Mouse (Mus musculus) kidney, postnatal 25 days (tissue): ENCODE data around the gene Gm26558.
A peak's percentile ranks its signal among the peaks of the same experiment; 100 is the strongest.

ENCODE experiments used
- DNase-seq, 2 experiments: peaks; one replicate each; pipeline ENCODE4 v3.0.0; 2021; ENCODE audit warnings: mixed read lengths in 2 of 2

The Gm26558 gene

DNA sequence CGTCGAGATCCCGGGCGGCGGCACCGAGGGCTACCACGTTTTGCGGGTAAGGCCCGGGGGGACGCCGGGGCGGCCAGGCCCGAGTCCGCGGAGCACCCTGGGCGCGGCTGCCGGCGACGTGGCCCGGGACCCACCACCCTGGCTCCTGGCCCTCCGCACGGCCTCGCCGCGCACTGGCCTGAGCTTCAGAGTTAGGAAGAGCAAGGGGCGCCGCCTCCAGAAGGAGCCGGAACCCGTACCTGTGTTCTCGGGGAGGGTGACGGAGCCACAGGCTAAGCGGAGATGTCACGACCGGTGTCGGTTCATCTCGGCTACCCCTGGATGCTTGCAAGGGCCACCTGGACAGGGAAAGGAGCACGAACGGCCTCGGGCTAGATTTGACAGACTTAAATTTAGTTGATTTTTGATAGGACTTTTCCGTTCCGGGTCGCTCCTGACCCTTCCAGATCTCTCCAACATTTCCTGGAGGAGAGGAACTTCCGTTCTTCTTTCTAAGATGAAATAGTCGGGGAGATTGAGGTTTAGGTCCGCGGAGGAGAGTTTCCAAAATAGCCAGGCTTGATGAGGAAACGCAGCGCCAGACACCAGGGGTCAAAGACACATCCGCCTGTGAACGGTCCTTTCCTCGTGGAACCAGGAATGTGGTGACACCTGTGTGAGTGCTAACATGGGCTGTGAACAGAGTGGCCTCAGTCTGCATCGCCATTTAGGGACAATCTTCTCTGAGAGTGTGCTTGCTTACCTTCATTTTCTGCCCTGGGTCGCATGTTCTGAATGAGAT, at the start of gene Gm26558:
Gene Gm26558, minus strand, starts transcription at position 394 of the 781 bp plus-strand sequence.
- peak; percentile 20 to 56 for DNase-seq

GRCm38 (mm10) chr2:70710878-70711277, 49.0 kb upstream of the Gm26558 start:
- no peak for DNase-seq

DNA sequence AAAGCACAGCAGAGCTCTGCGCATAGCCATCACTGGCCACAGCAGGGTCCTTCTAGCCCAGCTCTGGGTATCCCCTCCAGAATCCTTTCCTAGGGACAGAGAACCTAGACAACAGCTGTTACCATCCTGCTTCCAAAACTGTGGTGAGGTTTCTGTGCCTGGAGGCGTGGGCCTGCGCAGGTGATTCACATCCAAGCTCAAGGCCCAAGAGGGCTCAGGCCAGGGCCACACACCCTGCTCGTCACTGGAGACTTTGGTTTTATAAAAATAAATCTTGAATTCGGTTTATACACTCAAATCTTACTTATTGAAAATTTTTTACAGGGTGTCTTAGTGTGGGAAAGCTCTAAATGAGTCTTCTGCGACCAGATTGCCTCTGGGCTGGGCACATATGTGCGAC, 48.3 kb upstream of the Gm26558 start:
- DNase-seq: no peak

DNA sequence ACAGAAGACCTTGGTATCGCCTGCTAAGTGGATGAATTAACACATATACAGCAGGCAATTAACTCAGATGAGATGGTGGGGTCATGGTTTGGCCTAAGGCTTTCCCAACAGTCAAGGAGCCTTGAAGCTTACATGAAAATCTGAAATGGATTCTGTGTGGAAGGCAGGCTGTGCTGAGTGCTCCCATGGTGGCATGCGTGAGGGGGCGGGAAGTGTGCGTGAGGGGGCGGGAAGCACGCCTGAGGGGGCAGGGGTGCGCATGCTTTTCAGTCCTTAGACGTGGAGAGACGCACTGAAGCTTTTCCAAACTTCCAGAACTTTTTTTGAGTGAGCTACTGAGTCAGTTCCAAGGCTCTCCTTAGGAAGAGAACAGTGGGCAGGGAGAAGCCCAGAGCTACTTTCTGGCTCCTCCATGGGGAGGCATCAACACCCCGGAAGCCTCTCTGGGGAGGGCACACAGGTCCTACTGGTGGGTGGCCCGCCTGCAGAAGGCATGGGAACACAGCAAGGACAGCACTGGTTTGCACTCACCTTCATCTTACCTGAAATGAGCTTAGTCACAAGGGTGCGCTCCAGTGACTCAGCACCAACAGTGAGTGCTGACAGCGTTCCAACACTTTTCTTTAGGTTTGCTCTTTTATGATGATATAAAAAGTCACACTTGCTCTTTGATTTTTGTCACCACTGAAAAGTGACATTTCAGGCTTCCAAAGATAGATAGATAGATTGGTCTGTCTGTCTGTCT, 47.2 kb upstream of the Gm26558 start:
- no peak for DNase-seq

DNA sequence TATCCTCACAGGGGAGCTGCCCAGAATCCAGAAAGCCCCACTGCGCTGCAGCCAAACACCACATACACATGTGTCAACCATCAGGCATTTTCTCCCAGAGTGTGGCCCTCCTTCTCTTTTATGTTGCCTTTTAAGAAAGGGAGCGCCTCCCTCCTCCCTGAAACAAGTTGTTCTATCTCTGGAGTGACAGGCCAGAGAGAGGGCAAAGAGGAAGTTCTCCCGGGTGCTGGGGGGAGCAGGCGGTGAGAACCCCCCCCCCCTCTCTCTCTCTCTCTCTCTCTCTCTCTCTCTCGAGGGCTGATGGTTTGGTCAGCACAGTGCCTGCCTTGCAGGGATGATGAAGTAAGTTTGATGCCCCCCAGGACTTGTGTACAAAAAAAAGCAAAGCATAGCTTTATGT, 40.5 kb upstream of the Gm26558 start:
- no peak for DNase-seq

DNA sequence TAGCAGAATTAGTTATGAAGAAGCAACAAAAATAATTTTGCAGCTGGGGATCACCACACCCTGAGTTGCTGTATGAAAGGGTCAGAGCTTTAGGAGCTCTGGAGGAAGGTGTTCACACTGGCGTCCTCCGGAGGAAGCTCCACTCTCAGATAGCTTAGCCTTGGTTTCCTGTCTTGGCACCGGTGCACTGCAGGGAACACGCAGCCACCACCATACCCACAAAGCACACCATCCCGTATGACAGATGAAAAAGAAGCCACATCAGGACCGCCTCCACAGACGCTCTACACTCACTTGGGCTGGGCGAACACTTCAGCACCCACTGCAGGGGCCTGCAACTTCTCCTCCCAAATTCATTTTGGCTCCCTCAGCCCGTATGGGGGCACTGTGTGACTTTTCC, 39.7 kb upstream of the Gm26558 start:
- no peak for DNase-seq

GRCm38 (mm10) chr2:70700851-70701250, 38.9 kb upstream of the Gm26558 start:
- DNase-seq: no peak

- DNase-seq: no peak
Measured at GRCm38 (mm10) chr2:70695712-70696111, 33.8 kb upstream of the Gm26558 start.

DNA sequence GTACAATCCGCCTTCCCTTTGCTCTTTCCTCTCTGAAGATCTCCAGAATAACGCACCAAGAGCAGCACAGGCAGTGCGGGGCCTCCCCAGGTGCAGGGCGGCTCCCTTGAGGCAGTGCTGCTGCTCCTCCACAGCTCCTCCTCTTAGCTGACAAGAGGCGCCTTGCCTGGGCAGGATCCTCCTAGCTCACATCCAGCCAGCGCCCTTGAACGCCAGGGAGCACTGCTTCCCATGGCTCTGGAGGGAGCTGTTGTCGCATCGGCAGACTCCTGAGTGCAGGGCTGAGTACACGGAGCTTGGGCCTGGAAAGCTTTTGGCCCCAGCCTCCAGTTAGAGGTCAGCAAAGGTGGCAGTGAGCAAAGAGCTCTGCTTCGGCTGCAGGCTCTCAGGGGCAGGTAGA, 28.3 kb upstream of the Gm26558 start:
- DNase-seq: peak in 1 of 2 experiments; percentile 55

DNA sequence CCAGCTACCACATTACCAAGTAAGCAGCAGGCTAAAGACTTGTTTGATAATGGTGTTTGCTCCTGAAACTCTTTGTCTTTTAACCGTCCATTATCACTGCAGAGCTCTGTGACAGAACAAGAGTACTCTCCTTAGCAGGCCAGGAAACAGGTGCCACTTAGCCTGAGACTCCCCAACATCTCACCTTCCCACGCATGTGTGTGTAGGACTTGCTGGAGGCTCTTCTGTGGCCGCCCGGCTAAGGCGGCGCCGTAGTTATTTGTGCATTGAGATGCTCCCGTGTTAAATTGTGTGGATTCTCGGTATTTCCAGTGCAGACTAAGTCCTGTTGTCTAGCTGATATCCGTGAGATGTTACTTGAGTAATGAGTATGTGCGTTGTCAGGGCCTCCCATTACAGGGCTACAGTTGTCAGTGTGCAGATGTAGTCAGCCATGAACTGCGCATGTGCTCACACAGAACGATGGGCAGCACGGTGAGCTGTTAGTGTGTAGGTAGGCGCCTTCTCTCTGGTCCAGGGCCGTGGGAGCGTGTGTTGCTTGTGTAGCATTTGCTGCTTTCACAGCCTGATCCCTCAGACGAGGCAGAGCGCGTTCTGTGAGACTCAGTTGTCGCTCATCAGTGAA, 26.7 kb upstream of the Gm26558 start:
- no peak for DNase-seq

DNA sequence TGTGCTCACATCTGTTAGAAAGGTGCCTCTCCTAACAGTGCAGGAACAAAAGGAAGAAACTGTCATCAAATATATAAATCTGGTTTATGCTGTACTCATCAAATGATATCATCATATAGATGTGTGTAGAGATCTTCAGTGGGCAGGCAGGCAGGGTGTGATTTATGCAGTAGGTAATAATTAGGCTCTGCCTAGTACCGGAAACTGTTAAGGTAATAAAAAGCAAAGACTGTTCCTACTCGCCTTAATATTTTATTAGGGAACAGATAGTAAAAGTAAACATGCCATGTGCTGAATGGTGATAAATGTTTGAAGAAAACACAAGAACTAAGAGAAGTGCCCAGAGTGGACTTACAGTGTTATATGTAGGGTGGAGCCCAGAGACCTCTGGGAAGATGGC, 20.4 kb upstream of the Gm26558 start:
- no peak for DNase-seq

DNA sequence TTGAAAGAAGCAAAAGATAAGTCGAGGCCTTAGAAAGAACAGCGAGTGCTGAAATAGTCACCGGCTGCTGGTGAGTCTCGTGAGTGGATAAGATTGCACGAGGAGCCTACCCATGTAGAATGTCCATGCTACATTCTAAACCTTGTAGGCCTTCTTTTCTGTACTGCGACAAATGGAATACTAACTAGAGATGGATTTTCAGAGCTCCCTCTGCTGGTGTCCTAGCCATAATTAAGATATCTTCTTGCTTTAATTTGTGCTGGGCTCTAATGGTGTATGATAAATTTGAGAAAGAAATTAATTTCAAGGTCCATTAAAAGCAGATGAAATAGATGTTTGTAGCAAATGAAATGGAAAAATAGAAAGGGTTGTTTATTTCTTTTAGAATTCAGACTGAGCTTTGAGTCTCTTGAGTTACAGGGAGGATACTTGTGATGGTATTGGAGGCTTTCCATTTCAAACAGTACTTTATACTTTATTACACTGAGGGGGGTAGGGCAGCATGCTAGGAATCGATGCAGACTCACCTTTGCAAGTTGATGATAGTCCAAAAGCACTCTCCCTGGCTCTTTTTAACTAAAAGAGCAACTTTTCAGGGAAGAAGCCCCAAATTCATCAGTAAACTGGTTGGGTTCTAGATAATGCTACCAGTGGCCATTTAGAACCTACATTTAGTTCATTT, 11.7 kb upstream of the Gm26558 start:
- DNase-seq: peak in 1 of 2 experiments; percentile 36

- DNase-seq: no peak
Measured at GRCm38 (mm10) chr2:70672476-70672875, 10.6 kb upstream of the Gm26558 start.

DNA sequence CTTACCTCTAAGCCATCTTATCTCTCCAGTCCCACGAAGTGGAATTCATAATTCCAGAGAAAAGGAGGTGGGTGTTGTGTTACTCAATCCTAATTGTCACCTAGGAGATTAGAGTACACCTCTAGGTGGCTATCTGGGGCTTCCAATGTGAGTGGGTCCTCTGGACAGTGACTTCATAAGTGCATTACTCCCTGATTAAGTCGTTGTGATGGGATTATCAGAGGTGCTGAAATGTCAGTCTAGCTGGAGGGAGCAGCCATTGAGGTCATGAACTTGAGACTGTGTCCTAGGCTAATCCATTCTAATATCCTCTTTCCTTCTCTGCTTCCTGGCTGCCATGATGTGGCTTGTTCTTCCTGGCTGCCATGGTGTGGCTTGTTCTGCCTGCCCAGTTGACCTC, 8.0 kb upstream of the Gm26558 start:
- no peak for DNase-seq

DNA sequence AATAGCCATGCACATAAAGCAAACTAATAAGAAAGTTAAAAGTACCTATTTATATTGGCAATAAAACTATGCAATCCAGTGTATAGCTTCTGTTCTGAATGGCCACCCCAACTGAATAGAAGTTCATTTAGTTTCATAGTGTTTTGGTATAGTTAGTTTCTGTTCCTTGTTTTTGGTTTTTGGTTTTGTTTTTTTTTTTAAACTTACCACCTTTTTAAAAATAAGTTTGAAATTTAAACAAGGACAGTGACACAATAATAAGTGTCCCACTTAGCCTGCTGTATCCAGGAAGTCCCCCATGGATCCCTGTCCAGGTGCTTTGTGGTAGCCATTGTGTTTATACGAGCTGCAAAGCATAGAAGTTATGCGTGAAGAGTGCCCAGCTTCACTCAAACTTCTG, 7.3 kb upstream of the Gm26558 start:
- no peak for DNase-seq

DNA sequence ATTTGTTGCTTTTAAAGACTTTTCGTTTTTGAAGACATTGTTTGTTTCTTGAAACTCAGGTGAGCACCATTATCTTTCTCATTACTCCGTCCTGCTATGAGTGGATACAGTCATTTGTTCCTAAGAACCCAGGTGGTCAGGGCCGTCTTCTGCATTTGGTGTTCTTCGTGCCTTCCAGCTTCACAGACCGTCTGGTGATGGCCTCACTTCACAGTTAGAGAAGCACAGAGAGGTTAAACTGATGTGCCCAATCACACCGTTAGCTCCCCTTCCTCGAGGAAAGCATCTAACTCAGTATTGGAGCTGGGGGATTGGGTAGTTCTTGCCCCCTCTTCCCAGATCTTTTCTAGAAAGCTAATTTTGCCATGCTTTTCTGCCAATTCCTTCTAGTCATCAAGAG, 5.1 kb upstream of the Gm26558 start:
- no peak for DNase-seq

DNA sequence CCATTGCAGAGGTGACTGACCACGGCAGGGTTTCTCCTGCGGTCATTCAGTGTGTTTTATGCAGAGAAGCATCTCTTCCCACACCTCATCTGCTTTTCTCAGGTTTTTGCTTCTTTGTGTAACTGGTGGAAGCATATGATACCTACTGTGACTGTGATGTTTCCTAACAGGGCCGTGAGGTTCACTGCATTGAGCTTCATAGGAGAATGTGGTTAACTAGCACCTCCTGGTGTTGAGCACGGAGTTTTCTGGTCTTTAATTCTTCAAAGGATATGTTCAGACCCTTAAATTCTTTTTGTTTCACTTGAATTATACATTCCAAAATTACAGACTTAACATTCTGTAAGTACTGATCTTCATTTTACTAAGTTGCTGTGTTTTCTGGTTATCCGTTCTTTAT, 1.9 kb upstream of the Gm26558 start:
- DNase-seq: no peak

DNA sequence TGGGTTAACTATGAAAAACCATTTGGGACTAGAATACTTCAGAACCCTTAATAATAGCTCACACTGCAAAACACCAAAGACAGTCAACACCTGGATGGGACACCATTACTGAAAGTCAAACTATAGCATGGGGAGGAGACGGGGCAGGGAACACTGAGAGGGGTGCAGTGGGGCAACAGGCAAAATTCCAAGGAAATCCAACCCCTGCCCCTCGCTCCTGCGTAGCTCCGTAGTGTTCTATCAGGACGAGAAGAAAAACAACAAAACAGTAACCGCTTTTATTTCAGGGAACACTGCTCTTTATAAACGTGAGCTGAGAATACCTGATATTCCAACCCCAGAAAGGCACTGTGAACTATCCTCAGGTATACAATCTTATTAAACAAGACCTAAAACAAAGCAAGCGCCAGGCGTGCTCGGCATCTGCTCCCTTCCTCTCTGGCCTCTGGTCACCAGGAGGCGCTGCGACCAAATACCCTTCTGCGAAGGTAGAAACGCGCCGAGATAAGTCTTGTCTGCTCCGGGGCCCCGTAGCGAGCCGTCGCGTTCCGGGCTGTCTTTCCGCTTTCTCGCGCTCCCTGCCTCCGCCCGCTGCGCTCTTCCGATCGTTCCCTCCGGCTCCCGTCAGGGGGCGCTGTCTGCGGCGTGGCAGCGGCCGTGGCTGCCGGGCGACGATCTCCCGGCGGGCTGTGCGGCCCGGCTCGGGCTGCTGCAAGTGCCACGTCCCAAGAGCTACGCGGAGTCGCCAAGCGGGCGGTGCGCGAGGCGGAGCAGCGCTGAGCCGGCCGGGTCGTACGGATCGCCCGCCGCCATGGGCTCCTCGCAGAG, 807 bp downstream of the Gm26558 start, which contains the start of gene Gorasp2:
Gene Gorasp2, plus strand, starts transcription at position 690 of the 828 bp plus-strand sequence.
- peak; percentile 97 to 98 for DNase-seq

- no peak for DNase-seq
Measured at GRCm38 (mm10) chr2:70657083-70657482, 4.8 kb downstream of the Gm26558 start.

- DNase-seq: no peak
Measured at GRCm38 (mm10) chr2:70651820-70652219, 10.1 kb downstream of the Gm26558 start.

GRCm38 (mm10) chr2:70649471-70649870, 12.4 kb downstream of the Gm26558 start:
- DNase-seq: no peak

- no peak for DNase-seq
Measured at GRCm38 (mm10) chr2:70648271-70648670, 13.6 kb downstream of the Gm26558 start.
